Mouse (Mus musculus): Measurements from ENCODE around the gene Arrdc4. TPM values are rescaled to one million over a fixed set of nuclear protein-coding genes. Genes with fewer than 3 reads are reported as not detected.

The Arrdc4 gene
- polyA plus RNA-seq, 1 experiment = 9.2 TPM

GRCm38 (mm10) chr7:68748361-68748760 is 680 bp downstream of the Arrdc4 start:
- TF ChIP-seq CTCF (IDR thresholded peaks at IDR 0.05; ENCODE audit: borderline replicate concordance, insufficient read depth, low read length) (no peak), POLR2A (IDR thresholded peaks at IDR 0.05; ENCODE audit: low read depth, low read length) (no peak)
- Histone ChIP-seq H3K4me3 (ENCODE audit: insufficient read depth, low read length) (peak overlapping the region; percentile 55), H3K27ac (ENCODE audit: insufficient read depth, low read length) (no peak overlapping the region), H3K4me1 (ENCODE audit: control insufficient read depth, insufficient read depth, low read length) (no peaks in the 10 kb centered on the region; the same call in 1 of the 2 replicates)

GRCm38 (mm10) chr7:68744616-68745015 is 4.4 kb downstream of the Arrdc4 start:
- Histone ChIP-seq H3K27ac (ENCODE audit: insufficient read depth, low read length) (no peak overlapping the region), H3K4me3 (ENCODE audit: insufficient read depth, low read length) (no peak overlapping the region), H3K4me1 (ENCODE audit: control insufficient read depth, insufficient read depth, low read length) (no peaks in the 10 kb centered on the region)
- no peak for TF ChIP-seq CTCF (IDR thresholded peaks at IDR 0.05; ENCODE audit: borderline replicate concordance, insufficient read depth, low read length)

GRCm38 (mm10) chr7:68744206-68744605 is 4.8 kb downstream of the Arrdc4 start:
- H3K4me3 ChIP-seq (ENCODE audit: insufficient read depth, low read length) = no peak overlapping the region
- no peak overlapping the region for H3K27ac ChIP-seq (ENCODE audit: insufficient read depth, low read length)
- TF ChIP-seq POLR2A (IDR thresholded peaks at IDR 0.05; ENCODE audit: low read depth, low read length) (no peak), CTCF (IDR thresholded peaks at IDR 0.05; ENCODE audit: borderline replicate concordance, insufficient read depth, low read length) (no peak)
- no peaks in the 10 kb centered on the region for H3K4me1 ChIP-seq (ENCODE audit: control insufficient read depth, insufficient read depth, low read length)

- H3K4me1 ChIP-seq (ENCODE audit: control insufficient read depth, insufficient read depth, low read length) = no peaks in the 10 kb centered on the region
- no peak for TF ChIP-seq POLR2A (IDR thresholded peaks at IDR 0.05; ENCODE audit: low read depth, low read length)
- no peak for TF ChIP-seq CTCF (IDR thresholded peaks at IDR 0.05; ENCODE audit: borderline replicate concordance, insufficient read depth, low read length)
- H3K4me3 ChIP-seq (ENCODE audit: insufficient read depth, low read length) = no peak overlapping the region
- H3K27ac ChIP-seq (ENCODE audit: insufficient read depth, low read length) = no peak overlapping the region
Observed at GRCm38 (mm10) chr7:68740763-68741162, 8.3 kb downstream of the Arrdc4 start.

GRCm38 (mm10) chr7:68738676-68739399 is 10.2 kb downstream of the Arrdc4 start:
- Histone ChIP-seq H3K4me1 (ENCODE audit: control insufficient read depth, insufficient read depth, low read length) (no peaks in the 10 kb centered on the region), H3K27ac (ENCODE audit: insufficient read depth, low read length) (no peak overlapping the region), H3K4me3 (ENCODE audit: insufficient read depth, low read length) (no peak overlapping the region)
- TF ChIP-seq POLR2A (IDR thresholded peaks at IDR 0.05; ENCODE audit: low read depth, low read length) = no peak
- TF ChIP-seq CTCF (IDR thresholded peaks at IDR 0.05; ENCODE audit: borderline replicate concordance, insufficient read depth, low read length) = no peak

GRCm38 (mm10) chr7:68726380-68726779 is 22.7 kb downstream of the Arrdc4 start:
- no peak for TF ChIP-seq CTCF (IDR thresholded peaks at IDR 0.05; ENCODE audit: borderline replicate concordance, insufficient read depth, low read length)
- TF ChIP-seq POLR2A (IDR thresholded peaks at IDR 0.05; ENCODE audit: low read depth, low read length) = no peak
- no peaks in the 10 kb centered on the region for H3K4me1 ChIP-seq (ENCODE audit: control insufficient read depth, insufficient read depth, low read length)
- no peak overlapping the region for H3K27ac ChIP-seq (ENCODE audit: insufficient read depth, low read length)
- no peak overlapping the region for H3K4me3 ChIP-seq (ENCODE audit: insufficient read depth, low read length)

GRCm38 (mm10) chr7:68724711-68725110 is 24.3 kb downstream of the Arrdc4 start:
- Histone ChIP-seq H3K4me1 (ENCODE audit: control insufficient read depth, insufficient read depth, low read length) (no peaks in the 10 kb centered on the region), H3K27ac (ENCODE audit: insufficient read depth, low read length) (no peak overlapping the region), H3K4me3 (ENCODE audit: insufficient read depth, low read length) (no peak overlapping the region)
- no peak for TF ChIP-seq POLR2A (IDR thresholded peaks at IDR 0.05; ENCODE audit: low read depth, low read length)
- TF ChIP-seq CTCF (IDR thresholded peaks at IDR 0.05; ENCODE audit: borderline replicate concordance, insufficient read depth, low read length) = no peak

GRCm38 (mm10) chr7:68721520-68721919 is 27.5 kb downstream of the Arrdc4 start:
- TF ChIP-seq POLR2A (IDR thresholded peaks at IDR 0.05; ENCODE audit: low read depth, low read length) = no peak
- TF ChIP-seq CTCF (IDR thresholded peaks at IDR 0.05; ENCODE audit: borderline replicate concordance, insufficient read depth, low read length) = no peak
- H3K27ac ChIP-seq (ENCODE audit: insufficient read depth, low read length) = no peak overlapping the region
- H3K4me1 ChIP-seq (ENCODE audit: control insufficient read depth, insufficient read depth, low read length) = peaks cover 2% of the 10 kb centered on the region; the same call in 1 of the 2 replicates
- no peak overlapping the region for H3K4me3 ChIP-seq (ENCODE audit: insufficient read depth, low read length)

- TF ChIP-seq CTCF (IDR thresholded peaks at IDR 0.05; ENCODE audit: borderline replicate concordance, insufficient read depth, low read length) (no peak), POLR2A (IDR thresholded peaks at IDR 0.05; ENCODE audit: low read depth, low read length) (no peak)
Observed at GRCm38 (mm10) chr7:68717988-68718387, 31.1 kb downstream of the Arrdc4 start.

GRCm38 (mm10) chr7:68717498-68717897 is 31.5 kb downstream of the Arrdc4 start:
- H3K4me1 ChIP-seq (ENCODE audit: control insufficient read depth, insufficient read depth, low read length) = peaks cover 2% of the 10 kb centered on the region
- H3K27ac ChIP-seq (ENCODE audit: insufficient read depth, low read length) = no peak overlapping the region
- TF ChIP-seq POLR2A (IDR thresholded peaks at IDR 0.05; ENCODE audit: low read depth, low read length) (no peak), CTCF (IDR thresholded peaks at IDR 0.05; ENCODE audit: borderline replicate concordance, insufficient read depth, low read length) (no peak)
- H3K4me3 ChIP-seq (ENCODE audit: insufficient read depth, low read length) = no peak overlapping the region

More at GRCm38 (mm10) chr7:68717988-68718387, 31.1 kb downstream of the Arrdc4 start:
- Histone ChIP-seq H3K4me1 (ENCODE audit: control insufficient read depth, insufficient read depth, low read length) (peaks cover 2% of the 10 kb centered on the region), H3K27ac (ENCODE audit: insufficient read depth, low read length) (no peak overlapping the region), H3K4me3 (ENCODE audit: insufficient read depth, low read length) (no peak overlapping the region)
